Mouse (Mus musculus) heart, embryonic 10.5 days (tissue): ENCODE data around the gene Olfr707. TPM values are rescaled to one million over a fixed set of nuclear protein-coding genes. Genes with fewer than 3 reads are reported as not detected.
"Not testable (repeated sequence)": the region's sequence is repeated elsewhere in the genome, so short reads cannot be mapped to it uniquely, and the experiment has no call there.

Experiments used
- DNase-seq: peaks from one replicate; pipeline ENCODE4 v3.0.0-alpha.2; 2017; ENCODE audit warnings: low spot score
- H3K27ac ChIP-seq: fragments of 300-500 bp; sonication (generic); 2 replicates; pipeline ENCODE4 v1.5.1; 2016; ENCODE audit warnings: mild to moderate bottlenecking
- H3K27me3 ChIP-seq: fragments of 300-500 bp; sonication (generic); 2 replicates; pipeline ENCODE4 v1.6.1; 2016; ENCODE audit warnings: mild to moderate bottlenecking; ENCODE audit not compliant: poor library complexity, insufficient read depth, severe bottlenecking
- H3K36me3 ChIP-seq: fragments of 300-500 bp; sonication (generic); 2 replicates; pipeline ENCODE4 v1.6.1; 2016; ENCODE audit warnings: mild to moderate bottlenecking, moderate library complexity
- H3K4me1 ChIP-seq: fragments of 300-500 bp; sonication (generic); 2 replicates; pipeline ENCODE4 v1.6.1; 2016; ENCODE audit warnings: mild to moderate bottlenecking
- H3K4me3 ChIP-seq: fragments of 300-500 bp; sonication (generic); 2 replicates; pipeline ENCODE4 v1.5.1; 2016; ENCODE audit warnings: mild to moderate bottlenecking, moderate library complexity
- H3K9me3 ChIP-seq: fragments of 300-500 bp; sonication (generic); 2 replicates; pipeline ENCODE4 v1.6.1; 2016; ENCODE audit warnings: mild to moderate bottlenecking, moderate library complexity
- WGBS: fragments of 180-500 bp; shearing (Covaris S2); methylation state at CpG from one replicate; pipeline ENCODE4 v1.1.7; 2016; 5-methylcytosine and 5-hydroxymethylcytosine counted together
- polyA plus RNA-seq: library from polyadenylated mRNA; unstranded; fragments of >200 nt; fragmentation: Nextera tagmentation; extraction: Ambion mirVana; gene quantifications from 2 replicates; pipeline ENCODE4 v1.2.1, GENCODE M21; 2016

Gene Olfr707
- not detected in 2 replicates for polyA plus RNA-seq

DNA sequence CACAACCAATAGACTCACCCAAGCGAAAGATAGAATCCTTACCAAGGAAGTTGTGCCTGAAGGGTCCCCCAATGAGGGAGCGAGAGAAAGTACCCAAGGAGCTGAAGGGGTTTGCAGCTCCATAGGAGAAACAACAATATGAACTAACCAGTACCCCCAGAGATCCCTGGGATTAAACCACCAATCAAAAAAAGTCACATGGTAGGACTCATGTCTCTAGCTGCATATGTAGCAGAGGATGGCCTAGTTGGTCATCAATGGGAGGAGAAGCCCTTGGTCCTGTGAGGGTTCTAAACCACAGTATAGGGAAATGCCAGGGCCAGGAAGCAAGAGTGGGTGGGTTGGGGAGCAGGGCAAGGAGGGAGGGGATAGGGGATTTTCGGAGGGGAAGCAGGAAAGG is at the start of gene Olfr707:
Gene Olfr707, minus strand, starts transcription at position 101 of the 400 bp plus-strand sequence.
- DNase-seq, H3K27ac ChIP-seq, H3K27me3 ChIP-seq, H3K36me3 ChIP-seq, H3K4me3 ChIP-seq, H3K4me1 ChIP-seq, H3K9me3 ChIP-seq: not testable (repeated sequence)
- WGBS: 83% methylated on average over 3 of the region's 3 CpGs

DNA sequence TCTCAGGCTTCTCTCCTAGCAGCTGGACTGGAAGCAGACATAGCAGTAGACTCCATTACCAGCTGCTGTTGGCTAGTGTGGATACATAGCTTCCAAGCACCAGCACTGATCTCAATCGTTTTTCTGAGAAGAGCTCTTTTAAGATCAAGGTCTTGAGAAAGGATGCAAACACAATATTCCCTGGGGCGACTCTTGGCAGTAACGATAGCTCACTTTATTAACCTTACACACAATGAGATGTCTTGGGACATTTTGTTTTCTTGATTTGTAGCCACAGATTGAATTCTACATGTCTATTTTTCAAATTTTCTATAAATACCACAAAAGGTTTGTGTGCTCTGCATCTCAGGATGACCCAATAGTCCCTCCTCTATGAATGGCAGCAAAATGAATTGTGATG is 47.2 kb upstream of the Olfr707 start, which contains the start of gene Olfr710:
Gene Olfr710, minus strand, starts transcription at position 101 of the 400 bp plus-strand sequence.
- WGBS: 84% methylated on average over 3 of the region's 3 CpGs
- no peak within 1 kb of the TSS for H3K27ac ChIP-seq
- no peaks in the 10 kb centered on the region for H3K36me3 ChIP-seq
- H3K9me3 ChIP-seq: no peaks in the 10 kb centered on the region
- no peak for DNase-seq
- no peak within 1 kb of the TSS for H3K4me3 ChIP-seq
- no peaks in the 10 kb centered on the region for H3K4me1 ChIP-seq
- H3K27me3 ChIP-seq: no peaks in the 10 kb centered on the region

DNA sequence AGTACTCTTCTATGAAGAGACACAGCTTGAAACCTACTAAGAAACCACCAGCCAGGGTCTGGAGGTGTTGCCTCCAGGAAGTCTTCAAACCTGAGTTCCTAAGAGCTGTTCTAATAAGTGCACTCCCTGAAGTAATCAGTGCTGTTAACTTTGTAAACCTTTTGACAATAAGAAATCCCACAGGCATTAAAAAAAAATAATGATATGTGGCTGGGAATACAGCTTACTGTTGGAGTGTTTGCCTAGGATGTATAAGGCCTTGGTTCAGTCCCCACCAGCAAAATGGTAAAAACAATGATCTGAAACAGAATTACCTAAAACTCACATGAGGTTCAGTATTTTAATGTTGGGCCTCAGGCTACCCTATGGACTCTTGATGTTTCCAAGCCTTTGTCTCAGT is 31.1 kb upstream of the Olfr707 start, which contains the start of gene Olfr709-ps1:
Gene Olfr709-ps1, minus strand, starts transcription at position 101 of the 400 bp plus-strand sequence.
- Histone ChIP-seq H3K36me3 (no peaks in the 10 kb centered on the region), H3K4me3 (no peak within 1 kb of the TSS), H3K4me1 (no peaks in the 10 kb centered on the region), H3K27ac (no peak within 1 kb of the TSS), H3K9me3 (no peaks in the 10 kb centered on the region), H3K27me3 (no peaks in the 10 kb centered on the region)
- DNase-seq: no peak

DNA sequence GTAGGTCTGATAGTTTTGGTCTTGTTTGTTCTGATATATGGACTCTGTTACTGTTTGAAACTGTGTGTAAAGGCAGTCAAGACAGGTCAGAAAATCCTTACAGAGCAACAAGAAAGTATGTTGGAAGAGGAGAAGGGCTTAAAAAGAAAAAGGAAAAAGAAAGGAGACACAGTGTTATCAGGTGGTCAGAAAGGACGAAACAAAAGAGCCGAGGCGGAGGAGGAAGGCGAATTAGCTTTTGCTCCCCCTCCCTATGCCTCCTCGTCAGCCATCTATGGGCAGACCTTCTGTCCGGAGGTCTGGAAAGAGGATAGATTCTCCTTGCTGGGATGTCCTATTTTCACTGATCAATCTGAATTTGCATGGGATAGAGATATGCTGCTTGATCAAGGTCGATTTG is 19.9 kb upstream of the Olfr707 start:
- H3K4me1 ChIP-seq, H3K27me3 ChIP-seq, H3K9me3 ChIP-seq, H3K27ac ChIP-seq, H3K36me3 ChIP-seq, DNase-seq, H3K4me3 ChIP-seq: not testable (repeated sequence)
- 79% methylated on average over 7 of the region's 7 CpGs for WGBS

DNA sequence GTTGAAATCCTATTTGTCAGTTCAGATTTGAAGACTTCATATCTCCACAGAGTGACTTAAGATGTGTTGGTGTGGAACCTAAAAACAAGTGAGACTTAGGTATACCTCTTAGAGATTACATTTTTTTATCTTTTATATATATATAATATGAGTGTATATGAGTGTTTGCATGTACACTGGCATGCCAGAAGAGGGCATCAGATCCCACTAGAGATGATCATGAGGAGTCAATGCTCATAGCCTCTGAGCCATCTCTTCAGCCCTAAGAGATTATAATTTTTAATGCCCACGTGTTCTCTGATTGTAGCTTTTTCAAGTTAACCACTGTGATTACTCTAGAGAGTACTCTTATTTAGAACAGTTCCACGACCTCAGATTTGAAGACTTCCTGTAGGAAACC is 6.6 kb upstream of the Olfr707 start, which contains the start of gene Olfr1532-ps1:
Gene Olfr1532-ps1, plus strand, starts transcription at position 326 of the 400 bp plus-strand sequence.
- no peaks in the 10 kb centered on the region for H3K36me3 ChIP-seq
- no peak for DNase-seq
- no peaks in the 10 kb centered on the region for H3K9me3 ChIP-seq
- H3K4me3 ChIP-seq: no peak within 1 kb of the TSS
- no peak within 1 kb of the TSS for H3K27ac ChIP-seq
- H3K4me1 ChIP-seq: no peaks in the 10 kb centered on the region
- WGBS: 56% methylated on average over 2 of the region's 2 CpGs
- no peaks in the 10 kb centered on the region for H3K27me3 ChIP-seq

DNA sequence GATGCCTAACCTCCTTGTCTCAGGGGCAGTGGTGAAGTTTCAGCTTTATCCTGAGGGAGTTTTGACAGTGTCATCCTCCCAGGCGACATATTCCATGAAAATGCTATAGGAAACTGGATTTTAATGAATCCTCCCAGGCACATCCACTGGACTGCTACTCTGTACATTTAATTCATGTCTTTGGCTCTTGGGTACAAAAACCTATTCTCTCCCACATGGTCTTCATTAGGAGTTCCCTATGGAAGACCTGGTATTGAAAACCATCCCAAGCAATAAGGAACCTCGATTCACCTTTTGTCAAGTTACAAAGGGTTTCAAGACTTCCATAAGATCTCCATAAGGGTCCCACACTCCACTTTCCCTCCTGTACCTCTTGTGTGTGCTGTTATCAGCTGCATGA is 13.0 kb downstream of the Olfr707 start, which contains the start of gene Olfr706:
Gene Olfr706, minus strand, starts transcription at position 101 of the 400 bp plus-strand sequence.
- H3K36me3 ChIP-seq: no peaks in the 10 kb centered on the region
- 0 out of 2 replicates have a peak, but pooled peaks cover 3% of the 10 kb centered on the region for H3K9me3 ChIP-seq
- no peak within 1 kb of the TSS for H3K4me3 ChIP-seq
- no peak for DNase-seq
- H3K27ac ChIP-seq: no peak within 1 kb of the TSS
- 81% methylated on average over 2 of the region's 2 CpGs for WGBS
- no peaks in the 10 kb centered on the region for H3K4me1 ChIP-seq
- H3K27me3 ChIP-seq: no peaks in the 10 kb centered on the region

DNA sequence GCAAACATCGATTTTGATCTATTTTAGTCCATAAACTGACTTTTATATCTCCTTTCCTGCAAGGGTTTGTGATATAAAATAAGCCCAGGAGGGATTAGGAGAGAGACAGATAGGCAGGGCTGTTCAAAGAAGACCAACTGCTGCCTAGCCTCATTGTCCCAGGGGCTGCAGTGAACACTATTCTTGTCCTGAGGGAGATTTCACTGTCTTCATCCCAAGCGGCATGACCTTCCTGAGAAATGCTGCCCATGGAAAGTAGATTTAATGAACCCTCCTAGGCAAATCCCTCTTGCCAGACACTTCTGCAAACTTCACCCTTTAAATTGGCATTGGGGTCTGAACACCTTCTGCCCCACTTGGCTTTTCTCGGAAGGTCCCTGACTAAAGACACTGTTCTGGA is 24.2 kb downstream of the Olfr707 start, which contains the start of gene Olfr705:
Gene Olfr705, minus strand, starts transcription at position 101 of the 400 bp plus-strand sequence.
- Histone ChIP-seq H3K9me3 (no peaks in the 10 kb centered on the region), H3K27me3 (no peaks in the 10 kb centered on the region), H3K4me3 (no peak within 1 kb of the TSS), H3K4me1 (no peaks in the 10 kb centered on the region), H3K36me3 (no peaks in the 10 kb centered on the region), H3K27ac (no peak within 1 kb of the TSS)
- 75% methylated on average over 3 of the region's 3 CpGs for WGBS
- no peak for DNase-seq

DNA sequence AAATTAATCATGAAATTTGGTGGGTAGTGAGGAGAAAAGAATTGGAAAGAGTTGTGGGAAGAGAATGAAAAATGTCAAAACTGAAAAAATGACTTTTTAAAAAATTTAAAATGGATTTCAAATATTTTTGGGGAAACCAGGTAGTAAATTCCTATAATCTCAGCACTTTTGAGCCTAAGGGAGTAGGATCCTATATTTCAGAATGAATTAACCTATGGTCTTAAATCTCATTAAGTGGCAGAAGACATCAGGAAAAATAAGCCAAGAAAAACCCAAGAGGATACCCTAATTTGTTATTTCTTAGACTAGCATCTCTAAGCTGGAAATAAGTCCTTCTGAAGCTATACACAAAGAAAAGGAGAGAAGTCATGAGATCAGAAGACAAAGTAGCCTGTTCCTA is 38.2 kb downstream of the Olfr707 start, which contains the start of gene Olfr704:
Gene Olfr704, plus strand, starts transcription at position 301 of the 400 bp plus-strand sequence.
- Histone ChIP-seq H3K36me3 (no peaks in the 10 kb centered on the region), H3K27ac (no peak within 1 kb of the TSS), H3K4me3 (no peak within 1 kb of the TSS), H3K4me1 (no peaks in the 10 kb centered on the region), H3K27me3 (no peaks in the 10 kb centered on the region), H3K9me3 (no peaks in the 10 kb centered on the region)
- no peak for DNase-seq

DNA sequence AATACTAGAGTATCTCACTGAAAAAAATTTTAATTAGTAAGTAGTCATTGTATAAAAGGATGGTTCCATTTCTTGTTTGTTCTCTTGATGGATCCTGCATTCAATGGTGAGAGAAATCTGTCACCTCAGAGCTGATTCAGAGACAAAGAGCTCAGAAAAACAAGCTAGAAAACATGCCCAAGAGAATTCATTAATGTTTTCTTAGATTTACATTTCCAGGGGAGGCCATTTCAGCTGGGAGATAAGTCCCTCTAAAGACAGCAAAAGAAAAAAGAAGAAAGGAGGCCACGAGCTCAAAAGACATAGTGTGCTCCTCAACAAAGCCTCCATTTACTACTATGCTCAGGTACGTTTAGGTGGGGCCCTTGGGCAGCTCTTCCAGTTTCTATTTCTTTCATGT is 58.0 kb downstream of the Olfr707 start, which contains the start of gene Olfr703:
Gene Olfr703, plus strand, starts transcription at position 301 of the 400 bp plus-strand sequence.
- WGBS: 72% methylated on average over 2 of the region's 2 CpGs

More for the DNA sequence above, 58.0 kb downstream of the Olfr707 start, which contains the start of gene Olfr703:
- DNase-seq: no peak
- Histone ChIP-seq H3K27ac (no peak within 1 kb of the TSS), H3K27me3 (no peaks in the 10 kb centered on the region), H3K4me3 (no peak within 1 kb of the TSS), H3K9me3 (no peaks in the 10 kb centered on the region), H3K4me1 (no peaks in the 10 kb centered on the region), H3K36me3 (no peaks in the 10 kb centered on the region)

Other genes with a start within 250 kb of the Olfr707 start
- gene Olfr693, start 220.7 kb downstream of the Olfr707 start, polyA plus RNA-seq: not detected in 2 replicates
- gene Olfr694, start 209.4 kb downstream of the Olfr707 start, polyA plus RNA-seq: not detected in 2 replicates
- not detected in 2 replicates for gene Olfr695, start 184.8 kb downstream of the Olfr707 start, polyA plus RNA-seq
- gene Olfr697, start 158.8 kb downstream of the Olfr707 start, polyA plus RNA-seq: not detected in 2 replicates
- gene Olfr698, start 145.8 kb downstream of the Olfr707 start, polyA plus RNA-seq: not detected in 2 replicates
- gene Olfr699, start 108.0 kb downstream of the Olfr707 start, polyA plus RNA-seq: not detected in 2 replicates
- not detected in 2 replicates for gene Olfr700, start 92.4 kb downstream of the Olfr707 start, polyA plus RNA-seq
- not detected in 2 replicates for gene Olfr701, start 87.1 kb downstream of the Olfr707 start, polyA plus RNA-seq
- gene Olfr702, start 67.3 kb downstream of the Olfr707 start, polyA plus RNA-seq: not detected in 2 replicates
- gene Olfr703, start 57.9 kb downstream of the Olfr707 start, polyA plus RNA-seq: not detected in 2 replicates
- not detected in 2 replicates for gene Olfr704, start 38.1 kb downstream of the Olfr707 start, polyA plus RNA-seq
- not detected in 2 replicates for gene Olfr705, start 24.4 kb downstream of the Olfr707 start, polyA plus RNA-seq
- not detected in 2 replicates for gene Olfr706, start 13.1 kb downstream of the Olfr707 start, polyA plus RNA-seq
- gene Olfr1532-ps1, start 6.8 kb upstream of the Olfr707 start, polyA plus RNA-seq: not detected in 2 replicates
- not detected in 2 replicates for gene Olfr709-ps1, start 31.0 kb upstream of the Olfr707 start, polyA plus RNA-seq
- gene Olfr710, start 47.1 kb upstream of the Olfr707 start, polyA plus RNA-seq: not detected in 2 replicates
- gene Olfr6, start 62.7 kb upstream of the Olfr707 start, polyA plus RNA-seq: not detected in 2 replicates
- gene Olfr711, start 74.2 kb upstream of the Olfr707 start, polyA plus RNA-seq: not detected in 2 replicates
- not detected in 2 replicates for gene Olfr2, start 104.8 kb upstream of the Olfr707 start, polyA plus RNA-seq
- not detected in 2 replicates for gene Olfr713, start 129.9 kb upstream of the Olfr707 start, polyA plus RNA-seq
- gene Olfr714, start 169.7 kb upstream of the Olfr707 start, polyA plus RNA-seq: not detected in 2 replicates
- not detected in 2 replicates for gene Olfr17, start 192.0 kb upstream of the Olfr707 start, polyA plus RNA-seq
- not detected in 2 replicates for gene Olfr715b, start 209.1 kb upstream of the Olfr707 start, polyA plus RNA-seq
- not detected in 2 replicates for gene Olfr715, start 229.8 kb upstream of the Olfr707 start, polyA plus RNA-seq
- not detected in 2 replicates for gene Olfr716, start 237.1 kb upstream of the Olfr707 start, polyA plus RNA-seq